ENCODE assay signal across 8 mouse cellular contexts in genomic region chr4:46201834-46202561, GRCm38 (mm10). TPM values are rescaled to one million over a fixed set of nuclear protein-coding genes. Genes with fewer than 3 reads are reported as not detected.
DNase-seq lines count a peak whose midpoint lies in the region; ATAC-seq and TF ChIP-seq lines count a peak whose summit lies in the region.

No protein-coding gene starts in this region.

- TF ChIP-seq CTCF in ES-Bruce4 (IDR thresholded peaks at IDR 0.05; ENCODE audit: low read depth, low read length), result peak; percentile 41

- H3K27me3 ChIP-seq in ES-Bruce4 (ENCODE audit: control insufficient read depth, insufficient read depth, low read length, poor library complexity, severe bottlenecking), result no peaks in the 10 kb centered on the region
- H3K27me3 ChIP-seq in forebrain, embryonic 11.5 days (ENCODE audit: control insufficient read depth, insufficient read depth, low read length), result peaks cover 4% of the 10 kb centered on the region
- H3K27me3 ChIP-seq in heart, embryonic 16.5 days (ENCODE audit: control insufficient read depth, insufficient read depth, low read length), result peaks cover 23% of the 10 kb centered on the region
- H3K27me3 ChIP-seq in liver, embryonic 11.5 days (replicated peaks; ENCODE audit: control insufficient read depth, insufficient read depth, low read length), result peaks cover 16% of the 10 kb centered on the region

- TF ChIP-seq POLR2A in ES-Bruce4 (IDR thresholded peaks at IDR 0.05; ENCODE audit: insufficient read depth, low read length), result no peak

- H3K36me3 ChIP-seq in ES-Bruce4 (ENCODE audit: control insufficient read depth, insufficient read depth, low read length, poor library complexity, severe bottlenecking), result no peaks in the 10 kb centered on the region
- no peaks in the 10 kb centered on the region for H3K36me3 ChIP-seq in forebrain, embryonic 11.5 days (ENCODE audit: control insufficient read depth, insufficient read depth, low read length)
- no peaks in the 10 kb centered on the region for H3K36me3 ChIP-seq in heart, embryonic 16.5 days (ENCODE audit: control insufficient read depth, insufficient read depth)
- no peaks in the 10 kb centered on the region for H3K36me3 ChIP-seq in liver, embryonic 11.5 days (ENCODE audit: control insufficient read depth, insufficient read depth, low read length)

- H3K9ac ChIP-seq in ES-Bruce4 (ENCODE audit: low read depth, poor library complexity, severe bottlenecking), result no peak overlapping the region
- H3K9ac ChIP-seq in forebrain, embryonic 11.5 days (ENCODE audit: low read length), result peak overlapping the region; percentile 48; the same call in 1 of the 2 replicates
- H3K9ac ChIP-seq in heart, embryonic 16.5 days (ENCODE audit: low read length), result peak overlapping the region; percentile 59
- H3K9ac ChIP-seq in liver, embryonic 11.5 days (ENCODE audit: low read depth, low read length), result no peak overlapping the region

- peak; percentile 64 for DNase-seq in c-Kit-positive CD71-negative TER-119-negative erythroid progenitor cells, embryonic 14.5 days (ENCODE audit: low read depth)
- DNase-seq in forebrain, embryonic 11.5 days (ENCODE audit: low spot score), result peak; percentile 83
- peak; percentile 80 for DNase-seq in kidney, postnatal 10 days
- peak; percentile 49 for DNase-seq in liver, embryonic 11.5 days (ENCODE audit: low spot score)
- DNase-seq in neural tube, embryonic 10.5 days (ENCODE audit: extremely low spot score, low spot score), result peak; percentile 74
- DNase-seq in telencephalon, adult 2 months (ENCODE audit: low read depth, low spot score), result peak; percentile 60

- H3K9me3 ChIP-seq in ES-Bruce4 (replicated peaks; ENCODE audit: control insufficient read depth, insufficient read depth, low read length, poor library complexity, severe bottlenecking), result no peaks in the 10 kb centered on the region
- no peaks in the 10 kb centered on the region for H3K9me3 ChIP-seq in forebrain, embryonic 11.5 days (ENCODE audit: control insufficient read depth, low read length)
- H3K9me3 ChIP-seq in heart, embryonic 16.5 days (replicated peaks; ENCODE audit: control insufficient read depth, low read length), result no peaks in the 10 kb centered on the region; the same call in none of the 2 replicates
- no peaks in the 10 kb centered on the region for H3K9me3 ChIP-seq in liver, embryonic 11.5 days (ENCODE audit: control insufficient read depth, low read length)

- no peaks in the 10 kb centered on the region for H3K4me1 ChIP-seq in ES-Bruce4 (ENCODE audit: control insufficient read depth, insufficient read depth, low read length)
- peaks cover 5% of the 10 kb centered on the region; the same call in 1 of the 2 replicates for H3K4me1 ChIP-seq in forebrain, embryonic 11.5 days (replicated peaks; ENCODE audit: control insufficient read depth, insufficient read depth, low read length)
- H3K4me1 ChIP-seq in heart, embryonic 16.5 days (ENCODE audit: control insufficient read depth, insufficient read depth, low read length), result no peaks in the 10 kb centered on the region
- no peaks in the 10 kb centered on the region; the same call in 1 of the 2 replicates for H3K4me1 ChIP-seq in liver, embryonic 11.5 days (replicated peaks; ENCODE audit: control insufficient read depth, insufficient read depth, low read length)

- 12% methylated on average over 7 of the region's 7 CpGs for WGBS in forebrain, embryonic 11.5 days
- WGBS in heart, embryonic 16.5 days, result 5% methylated on average over 7 of the region's 7 CpGs
- 9% methylated on average over 7 of the region's 7 CpGs for WGBS in liver, embryonic 11.5 days

- H3K27ac ChIP-seq in ES-Bruce4 (ENCODE audit: insufficient read depth, low read length), result no peak overlapping the region
- H3K27ac ChIP-seq in forebrain, embryonic 11.5 days (ENCODE audit: low read depth, low read length), result no peak overlapping the region
- H3K27ac ChIP-seq in heart, embryonic 16.5 days (ENCODE audit: low read length), result no peak overlapping the region
- H3K27ac ChIP-seq in liver, embryonic 11.5 days (ENCODE audit: low read depth, low read length), result no peak overlapping the region

- ATAC-seq in forebrain, embryonic 11.5 days (replicated peaks; ENCODE audit: low FRiP score), result no peak
- ATAC-seq in heart, embryonic 16.5 days (replicated peaks; ENCODE audit: extremely low read depth, insufficient read depth, low FRiP score), result no peak
- no peak; the same call in 1 of the 2 replicates for ATAC-seq in liver, embryonic 11.5 days (replicated peaks; ENCODE audit: low FRiP score)

- H3K4me3 ChIP-seq in ES-Bruce4 (ENCODE audit: low read depth, low read length), result no peak overlapping the region
- H3K4me3 ChIP-seq in forebrain, embryonic 11.5 days (ENCODE audit: low read depth, low read length), result peak overlapping the region; percentile 23; the same call in 1 of the 2 replicates
- H3K4me3 ChIP-seq in heart, embryonic 16.5 days (ENCODE audit: low read length), result peak overlapping the region; percentile 32
- no peak overlapping the region for H3K4me3 ChIP-seq in liver, embryonic 11.5 days (ENCODE audit: low read depth, low read length)

- TF ChIP-seq EP300 in ES-Bruce4 (IDR thresholded peaks at IDR 0.05; ENCODE audit: insufficient read depth, low read depth, low read length), result no peak

- H3K4me2 ChIP-seq in forebrain, embryonic 11.5 days (ENCODE audit: low read depth, low read length, severe bottlenecking), result peak overlapping the region; percentile 39
- H3K4me2 ChIP-seq in heart, embryonic 16.5 days (ENCODE audit: low read depth, low read length), result peak overlapping the region; percentile 61
- peak overlapping the region; percentile 49 for H3K4me2 ChIP-seq in liver, embryonic 11.5 days

RNA-seq across cellular contexts. Expression of gene Xpa, which starts 5.9 kb away (rescaled TPM):
- 20.1 and 21.3 TPM in 2 replicates for polyA plus RNA-seq in ES-Bruce4 (2011; ENCODE audit: insufficient read depth, insufficient read length, low read depth, missing spikeins)
- 27.1 and 27.7 TPM in 2 replicates for polyA plus RNA-seq in forebrain, embryonic 11.5 days (2014; fragmentation: Nextera tagmentation; extraction: Ambion mirVana)
- 14.5 and 15.2 TPM in 2 replicates for polyA plus RNA-seq in heart, embryonic 16.5 days (2015; fragmentation: Nextera tagmentation; extraction: Ambion mirVana)
- polyA plus RNA-seq in liver, embryonic 11.5 days (2014; fragmentation: Nextera tagmentation; extraction: Ambion mirVana), result 15.3 and 18.9 TPM in 2 replicates

Comparison
In these comparisons a context has a peak if more than half of its experiments do, and no peak if none do; other contexts are left out.
1. H3K4me3 ChIP-seq: peak in forebrain, embryonic 11.5 days (single experiment) and heart, embryonic 16.5 days (single experiment); none in ES-Bruce4 (single experiment) and liver, embryonic 11.5 days (single experiment).
2. H3K9ac ChIP-seq: peak in forebrain, embryonic 11.5 days (single experiment) and heart, embryonic 16.5 days (single experiment); none in ES-Bruce4 (single experiment) and liver, embryonic 11.5 days (single experiment).
3. Peak in every context shown above with its lines, with median percentiles within 50 percentile points of each other: DNase-seq and H3K4me2 ChIP-seq.